Mouse (Mus musculus) heart, adult 2 months (tissue): Measurements from ENCODE around the gene Hist1h4m. TPM values are rescaled to one million over a fixed set of nuclear protein-coding genes. Genes with fewer than 3 reads are reported as not detected.
"Not testable (repeated sequence)": the region's sequence is repeated elsewhere in the genome, so short reads cannot be mapped to it uniquely, and the experiment has no call there.

Source experiments
- DNase-seq, 2 experiments: peaks; one replicate each; pipeline ENCODE4 v3.0.0; 2021
- H3K27ac ChIP-seq: fragments of 200-600 bp; 2 replicates; pipeline ENCODE4 v1.8.1; 2022
- H3K27me3 ChIP-seq: fragments of 200-500 bp; 2 replicates; pipeline ENCODE4 v1.6.1; 2012; ENCODE audit warnings: mild to moderate bottlenecking, low read length, inconsistent platforms, mixed read lengths; ENCODE audit not compliant: control insufficient read depth, insufficient read depth
- H3K36me3 ChIP-seq: fragments of 200-500 bp; 2 replicates; pipeline ENCODE4 v1.6.1; 2012; ENCODE audit warnings: low read length, inconsistent platforms; ENCODE audit not compliant: control insufficient read depth, insufficient read depth
- H3K4me1 ChIP-seq: fragments of 200-500 bp; 2 replicates; pipeline ENCODE4 v1.6.1; 2011; ENCODE audit warnings: low read length; ENCODE audit not compliant: control insufficient read depth, insufficient read depth
- H3K4me3 ChIP-seq: fragments of 200-600 bp; 2 replicates; pipeline ENCODE4 v1.8.1; 2022
- H3K79me2 ChIP-seq: fragments of 200-500 bp; replicated peaks from 2 replicates; pipeline ENCODE4 v1.6.1; 2012; ENCODE audit warnings: mild to moderate bottlenecking, inconsistent platforms, low read length, moderate library complexity, mixed read lengths; ENCODE audit not compliant: control insufficient read depth, insufficient read depth
- H3K9ac ChIP-seq: fragments of 200-500 bp; 2 replicates; pipeline ENCODE4 v1.6.1; 2012; ENCODE audit warnings: low read depth, mild to moderate bottlenecking, control low read depth, inconsistent platforms, low read length, mixed read lengths
- CTCF ChIP-seq: fragments of 200-600 bp; IDR thresholded peaks from 2 replicates; pipeline ENCODE4 v1.8.1; 2022; ENCODE audit warnings: antibody characterized with exemption, mild to moderate bottlenecking, moderate library complexity
- EP300 ChIP-seq: fragments of 200-500 bp; IDR thresholded peaks from 2 replicates; pipeline ENCODE4 v1.6.1; 2011; ENCODE audit warnings: low read depth, low read length, control low read depth; ENCODE audit not compliant: insufficient read depth
- POLR2A ChIP-seq: fragments of 200-500 bp; IDR thresholded peaks from 2 replicates; pipeline ENCODE4 v1.6.1; 2011; ENCODE audit warnings: mild to moderate bottlenecking, low read depth, low read length, control low read depth; ENCODE audit not compliant: insufficient read depth
- WGBS: fragments of 180-500 bp; shearing (Covaris S2); methylation state at CpG from one replicate; pipeline ENCODE4 v1.1.7; 2018; 5-methylcytosine and 5-hydroxymethylcytosine counted together
- intact Hi-C: fragments of 180-260 bp; cut with DNase I; formaldehyde crosslinking; loops from one replicate; pipeline ENCODE4 v1.15.1; 2025
- microRNA-seq, 2 experiments: library from miRNA; unstranded; fragments of <30 nt; microRNA quantifications; one replicate each; pipeline ENCODE4 v1.2.0; 2021
- polyA plus RNA-seq: library from polyadenylated mRNA; depleted of rRNA; stranded (reverse); fragments of >200 nt; gene quantifications from 2 replicates; pipeline ENCODE4 v1.2.3, GENCODE M21; 2012; rRNA removed
- total RNA-seq, 2 experiments: library from RNA; stranded (reverse); gene quantifications; 2 replicates each; pipeline ENCODE4 v1.2.3; 2021

Hist1h4m gene
- total and polyA plus RNA-seq, 3 experiments: 42.6 to 56.8 TPM; not detected in 1

DNA sequence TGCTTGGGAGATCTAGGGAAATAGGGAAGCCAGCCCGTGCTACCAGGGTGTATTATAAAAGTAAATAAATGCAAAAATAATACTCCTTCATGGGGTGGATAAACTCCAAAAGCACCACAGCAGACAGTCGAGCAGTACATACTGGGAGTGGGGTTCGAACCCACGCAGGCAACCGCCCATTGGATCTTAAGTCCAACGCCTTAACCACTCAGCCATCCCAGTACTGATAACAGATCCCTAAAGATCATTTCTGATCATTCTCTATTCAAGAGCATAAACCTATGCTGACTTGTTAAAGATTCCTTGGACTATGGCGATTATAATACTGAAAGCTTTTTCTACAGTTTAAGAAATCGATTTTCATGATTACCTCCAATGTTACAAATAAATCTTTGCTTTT is 36.3 kb downstream of the Hist1h4m start:
- Histone ChIP-seq H3K27me3 (no peaks in the 10 kb centered on the region), H3K4me3 (no peak overlapping the region), H3K27ac (no peak overlapping the region), H3K9ac (no peak overlapping the region), H3K79me2 (no peaks in the 10 kb centered on the region), H3K36me3 (peaks cover 11% of the 10 kb centered on the region), H3K4me1 (peaks cover 6% of the 10 kb centered on the region)
- intact Hi-C loops: no loop called here
- TF ChIP-seq CTCF (no peak), EP300 (no peak), POLR2A (no peak)
- DNase-seq: no peak
- 68% methylated on average over 8 of the region's 8 CpGs for WGBS

DNA sequence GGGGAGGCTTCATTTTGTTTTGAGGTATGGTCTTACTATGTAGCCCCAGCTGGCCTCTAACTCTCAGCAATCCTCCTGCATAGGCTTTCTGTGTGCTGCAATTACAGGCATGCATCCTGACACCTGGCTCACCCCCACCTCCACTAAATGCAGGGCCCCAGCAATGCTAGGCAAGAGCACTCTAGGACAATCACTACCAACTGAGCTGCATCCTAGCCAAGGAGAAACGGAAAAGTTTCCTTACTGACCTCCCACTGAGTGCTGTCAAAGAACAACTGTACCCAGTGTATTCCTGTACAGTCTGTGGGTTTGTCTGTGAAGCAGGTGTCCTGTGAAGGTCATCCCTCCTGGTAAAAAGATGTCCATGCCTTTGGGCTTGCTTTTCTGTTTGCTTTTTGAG is 39.1 kb downstream of the Hist1h4m start:
- H3K4me3 ChIP-seq, DNase-seq, H3K79me2 ChIP-seq, H3K27me3 ChIP-seq, H3K9ac ChIP-seq, H3K4me1 ChIP-seq, H3K27ac ChIP-seq: not testable (repeated sequence)
- H3K36me3 ChIP-seq: peaks cover 12% of the 10 kb centered on the region
- intact Hi-C loops: loop anchor here (10.0 kb wide), 3 partner anchors 64 to 1594 kb away; no protein-coding TSS in a partner anchor
- 15% methylated on average over 1 of the region's 1 CpGs for WGBS

GRCm38 (mm10) chr13:21852215-21852945 is 40.8 kb downstream of the Hist1h4m start:
- peak; percentile 47 to 60 for DNase-seq
- Histone ChIP-seq H3K4me3 (no peak overlapping the region), H3K4me1 (peaks cover 6% of the 10 kb centered on the region), H3K9ac (no peak overlapping the region; the same call in 1 of the 2 replicates), H3K27ac (peak overlapping the region; percentile 78), H3K79me2 (no peaks in the 10 kb centered on the region), H3K36me3 (peaks cover 12% of the 10 kb centered on the region), H3K27me3 (no peaks in the 10 kb centered on the region)
- TF ChIP-seq POLR2A (no peak), EP300 (0 out of 2 replicates have a peak, but pooled peaks have one; percentile 27), CTCF (no peak)
- 17% methylated on average over 3 of the region's 3 CpGs for WGBS
- intact Hi-C loops: loop anchor here (10.0 kb wide), 3 partner anchors 62 to 1592 kb away; no protein-coding TSS in a partner anchor

DNA sequence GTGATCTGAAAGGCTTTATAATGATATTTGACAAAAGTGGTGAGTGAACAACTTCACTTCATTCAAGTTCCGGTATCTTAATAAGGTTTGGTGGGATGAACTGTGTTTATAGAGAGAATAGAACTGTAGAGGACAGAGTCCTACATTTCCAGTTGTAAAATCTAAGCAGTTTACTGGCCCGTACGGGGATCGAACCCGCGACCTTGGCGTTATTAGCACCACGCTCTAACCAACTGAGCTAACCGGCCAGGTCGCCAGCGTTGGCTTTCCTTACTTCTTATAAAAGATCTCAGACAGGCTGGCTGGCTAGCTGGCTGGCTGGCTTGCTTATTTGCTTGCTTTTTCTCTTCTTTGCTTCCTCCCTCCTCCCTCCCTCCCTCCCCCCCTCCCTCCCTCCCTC is 43.6 kb downstream of the Hist1h4m start:
- TF ChIP-seq CTCF: no peak
- 0 out of 2 replicates have a peak, but pooled peaks have one; percentile 41 for TF ChIP-seq EP300
- no peak for TF ChIP-seq POLR2A
- WGBS: 28% methylated on average over 11 of the region's 11 CpGs
- Histone ChIP-seq H3K79me2 (no peaks in the 10 kb centered on the region), H3K4me3 (peak overlapping the region; percentile 62; the same call in 1 of the 2 replicates), H3K27me3 (no peaks in the 10 kb centered on the region), H3K4me1 (peaks cover 6% of the 10 kb centered on the region), H3K9ac (no peak overlapping the region), H3K36me3 (peaks cover 12% of the 10 kb centered on the region), H3K27ac (no peak overlapping the region)
- intact Hi-C loops: loop anchor here (10.0 kb wide), 3 partner anchors 60 to 1590 kb away; no protein-coding TSS in a partner anchor
- DNase-seq: peak; percentile 83 to 87

DNA sequence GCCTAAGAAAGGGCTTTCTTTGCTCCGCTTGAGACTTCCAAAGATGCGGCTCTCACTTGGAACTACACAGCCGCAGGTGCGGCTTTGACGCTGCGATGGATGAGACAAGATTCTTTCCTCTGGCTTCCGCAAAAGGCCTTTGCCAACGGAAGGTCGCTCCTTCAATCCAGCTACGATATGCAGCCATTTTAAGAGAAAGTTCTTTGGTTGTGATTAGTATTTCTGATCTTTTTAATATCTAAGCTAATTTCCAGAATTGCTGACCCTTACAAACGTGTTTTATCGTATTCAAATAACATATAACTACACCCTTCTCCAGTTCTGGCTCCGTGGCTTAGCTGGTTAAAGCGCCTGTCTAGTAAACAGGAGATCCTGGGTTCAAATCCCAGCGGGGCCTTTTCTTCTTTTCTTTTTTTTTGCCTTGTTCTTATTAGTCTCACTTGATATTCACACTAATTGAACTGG is 44.2 kb downstream of the Hist1h4m start:
- Histone ChIP-seq H3K4me3 (peak overlapping the region; percentile 62), H3K79me2 (no peaks in the 10 kb centered on the region), H3K9ac (no peak overlapping the region), H3K4me1 (peaks cover 6% of the 10 kb centered on the region), H3K27me3 (no peaks in the 10 kb centered on the region), H3K36me3 (peaks cover 12% of the 10 kb centered on the region), H3K27ac (no peak overlapping the region; the same call in 1 of the 2 replicates)
- intact Hi-C loops: loop anchor here (10.0 kb wide), 3 partner anchors 59 to 1589 kb away; no protein-coding TSS in a partner anchor
- peak in 1 of 2 experiments; percentile 30 for DNase-seq
- TF ChIP-seq EP300: no peak
- 25% methylated on average over 15 of the region's 15 CpGs for WGBS

- Histone ChIP-seq H3K27me3 (no peaks in the 10 kb centered on the region), H3K4me3 (no peak overlapping the region), H3K9ac (no peak overlapping the region), H3K36me3 (no peaks in the 10 kb centered on the region), H3K4me1 (no peaks in the 10 kb centered on the region), H3K79me2 (no peaks in the 10 kb centered on the region), H3K27ac (no peak overlapping the region)
- intact Hi-C loops: no loop called here
- WGBS: 37% methylated on average over 5 of the region's 5 CpGs
- TF ChIP-seq CTCF: no peak
- TF ChIP-seq EP300: no peak
- TF ChIP-seq POLR2A: no peak
- DNase-seq: no peak
Observed at GRCm38 (mm10) chr13:21861608-21862007, 50.1 kb downstream of the Hist1h4m start.

Small RNAs within 50 kb of the gene (microRNA-seq; reads per million reads assigned to microRNA genes)
- 0 reads per million in 2 experiments for gene Gm19658
- 0 reads per million in 2 experiments for gene Gm44346
- gene Gm44466: 0 reads per million in 2 experiments

Other genes starting within 250 kb of the Hist1h4m start
Only the 30 nearest of the 31 such genes appear.
- not detected for gene Olfr1364, start 230.0 kb upstream of the Hist1h4m start, total RNA-seq
- gene Olfr1364, start 230.0 kb upstream of the Hist1h4m start, polyA plus RNA-seq: not detected in 2 replicates
- gene Olfr1362, start 197.7 kb upstream of the Hist1h4m start, total RNA-seq: not detected
- not detected in 2 replicates for gene Olfr1362, start 197.7 kb upstream of the Hist1h4m start, polyA plus RNA-seq
- gene Olfr11, start 169.2 kb upstream of the Hist1h4m start, total RNA-seq: not detected
- gene Olfr11, start 169.2 kb upstream of the Hist1h4m start, polyA plus RNA-seq: not detected in 2 replicates
- gene Olfr1361, start 148.4 kb upstream of the Hist1h4m start, total RNA-seq: not detected
- not detected in 2 replicates for gene Olfr1361, start 148.4 kb upstream of the Hist1h4m start, polyA plus RNA-seq
- not detected for gene Olfr1360, start 134.3 kb upstream of the Hist1h4m start, total RNA-seq
- gene Olfr1360, start 134.3 kb upstream of the Hist1h4m start, polyA plus RNA-seq: not detected in 2 replicates
- gene Olfr1359, start 113.6 kb upstream of the Hist1h4m start, total RNA-seq: not detected
- not detected in 2 replicates for gene Olfr1359, start 113.6 kb upstream of the Hist1h4m start, polyA plus RNA-seq
- gene Hist1h2bl, start 95.6 kb upstream of the Hist1h4m start, total RNA-seq: 10 to 100 TPM; 10.5 to 12.9 TPM
- gene Hist1h2bl, start 95.6 kb upstream of the Hist1h4m start, polyA plus RNA-seq: not detected in 2 replicates
- gene Hist1h2ai, start 95.3 kb upstream of the Hist1h4m start, total RNA-seq: 1 to 10 TPM; 3.5 to 9.1 TPM
- gene Hist1h2ai, start 95.3 kb upstream of the Hist1h4m start, polyA plus RNA-seq: 1.6 TPM in 1 of 2 replicates, not detected in the other
- 1 to 10 TPM; 5.5 to 9.1 TPM for gene Hist1h3h, start 94.1 kb upstream of the Hist1h4m start, total RNA-seq
- not detected in 2 replicates for gene Hist1h3h, start 94.1 kb upstream of the Hist1h4m start, polyA plus RNA-seq
- gene Hist1h2bm, start 89.7 kb upstream of the Hist1h4m start, total RNA-seq: 1 to 10 TPM in 1 of 2 experiments, under 1 TPM in 1; 0.78 to 2.8 TPM
- gene Hist1h2bm, start 89.7 kb upstream of the Hist1h4m start, polyA plus RNA-seq: 0.27 TPM in 1 of 2 replicates, not detected in the other
- gene Hist1h4j, start 76.7 kb upstream of the Hist1h4m start, total RNA-seq: 1 to 10 TPM; 1.8 to 3.2 TPM
- gene Hist1h4j, start 76.7 kb upstream of the Hist1h4m start, polyA plus RNA-seq: 0.73 TPM in 1 of 2 replicates, not detected in the other
- gene Hist1h4k, start 61.2 kb upstream of the Hist1h4m start, total RNA-seq: 10 to 100 TPM; 24.6 to 31.5 TPM
- gene Hist1h4k, start 61.2 kb upstream of the Hist1h4m start, polyA plus RNA-seq: 4.9 TPM in 1 of 2 replicates, not detected in the other
- gene Hist1h2ak, start 57.9 kb upstream of the Hist1h4m start, total RNA-seq: 1 to 10 TPM; 1.3 to 4.2 TPM
- 0.62 TPM in 1 of 2 replicates, not detected in the other for gene Hist1h2ak, start 57.9 kb upstream of the Hist1h4m start, polyA plus RNA-seq
- gene Hist1h2bn, start 57.6 kb upstream of the Hist1h4m start, total RNA-seq: 1 to 10 TPM; 2.6 to 6.9 TPM
- 1.6 and 1.9 TPM in 2 replicates for gene Hist1h2bn, start 57.6 kb upstream of the Hist1h4m start, polyA plus RNA-seq
- 1 to 10 TPM; 2.3 to 2.5 TPM for gene Hist1h1b, start 31.1 kb upstream of the Hist1h4m start, total RNA-seq
- not detected in 2 replicates for gene Hist1h1b, start 31.1 kb upstream of the Hist1h4m start, polyA plus RNA-seq
- gene Hist1h3i, start 28.4 kb upstream of the Hist1h4m start, total RNA-seq: 10 to 100 TPM in 1 of 2 experiments, 1 to 10 TPM in 1; 9.1 to 13.1 TPM
- 1.1 and 1.7 TPM in 2 replicates for gene Hist1h3i, start 28.4 kb upstream of the Hist1h4m start, polyA plus RNA-seq
- not detected for gene Hist1h2an, start 24.5 kb upstream of the Hist1h4m start, total RNA-seq
- not detected in 2 replicates for gene Hist1h2an, start 24.5 kb upstream of the Hist1h4m start, polyA plus RNA-seq
- 1 to 10 TPM; 1.9 to 2.3 TPM for gene Hist1h2bp, start 24.3 kb upstream of the Hist1h4m start, total RNA-seq
- not detected in 2 replicates for gene Hist1h2bp, start 24.3 kb upstream of the Hist1h4m start, polyA plus RNA-seq
- gene Hist1h2bq, start 1.5 kb upstream of the Hist1h4m start, total RNA-seq: 10 to 100 TPM; 24.4 to 26.4 TPM
- 3.5 and 12.7 TPM in 2 replicates for gene Hist1h2bq, start 1.5 kb upstream of the Hist1h4m start, polyA plus RNA-seq
- 1 to 10 TPM in 1 of 2 experiments, not detected in 1; 7.1 TPM for gene Hist1h2ao, start 1.3 kb upstream of the Hist1h4m start, total RNA-seq
- not detected in 2 replicates for gene Hist1h2ao, start 1.3 kb upstream of the Hist1h4m start, polyA plus RNA-seq
- gene Hist1h4n, start 20.4 kb downstream of the Hist1h4m start, total RNA-seq: 1 to 10 TPM; 3.7 to 4.9 TPM
- gene Hist1h4n, start 20.4 kb downstream of the Hist1h4m start, polyA plus RNA-seq: 1.7 and 4.4 TPM in 2 replicates
- 1 to 10 TPM; 2.8 to 9.6 TPM for gene Hist1h2ap, start 21.8 kb downstream of the Hist1h4m start, total RNA-seq
- 1.1 and 3.4 TPM in 2 replicates for gene Hist1h2ap, start 21.8 kb downstream of the Hist1h4m start, polyA plus RNA-seq
- 10 to 100 TPM; 24.3 to 26.7 TPM for gene Hist1h2br, start 22.0 kb downstream of the Hist1h4m start, total RNA-seq
- gene Hist1h2br, start 22.0 kb downstream of the Hist1h4m start, polyA plus RNA-seq: 3.5 and 12.7 TPM in 2 replicates
- under 1 TPM; 0.70 to 0.73 TPM for gene Zfp184, start 133.3 kb downstream of the Hist1h4m start, total RNA-seq
- 0.35 and 0.43 TPM in 2 replicates for gene Zfp184, start 133.3 kb downstream of the Hist1h4m start, polyA plus RNA-seq
- gene Pom121l2, start 169.4 kb downstream of the Hist1h4m start, total RNA-seq: not detected
- gene Pom121l2, start 169.4 kb downstream of the Hist1h4m start, polyA plus RNA-seq: 0.06 TPM in 2 replicates
- gene Prss16, start 198.0 kb downstream of the Hist1h4m start, total RNA-seq: not detected
- 0.23 TPM in 1 of 2 replicates, not detected in the other for gene Prss16, start 198.0 kb downstream of the Hist1h4m start, polyA plus RNA-seq
- 1 to 10 TPM; 8.1 to 10.0 TPM for gene Hist1h2ah, start 223.8 kb downstream of the Hist1h4m start, total RNA-seq
- 1.1 TPM in 1 of 2 replicates, not detected in the other for gene Hist1h2ah, start 223.8 kb downstream of the Hist1h4m start, polyA plus RNA-seq
- 10 to 100 TPM in 1 of 2 experiments, 1 to 10 TPM in 1; 7.3 to 10.0 TPM for gene Hist1h2bk, start 224.1 kb downstream of the Hist1h4m start, total RNA-seq
- not detected in 2 replicates for gene Hist1h2bk, start 224.1 kb downstream of the Hist1h4m start, polyA plus RNA-seq
- 10 to 100 TPM; 11.9 to 18.1 TPM for gene Hist1h4i, start 229.6 kb downstream of the Hist1h4m start, total RNA-seq
- 5.8 and 8.3 TPM in 2 replicates for gene Hist1h4i, start 229.6 kb downstream of the Hist1h4m start, polyA plus RNA-seq
- gene Hist1h2ag, start 231.2 kb downstream of the Hist1h4m start, total RNA-seq: 1 to 10 TPM; 1.7 to 4.3 TPM
- not detected in 2 replicates for gene Hist1h2ag, start 231.2 kb downstream of the Hist1h4m start, polyA plus RNA-seq